Mouse (Mus musculus) stomach, embryonic 14.5 days (tissue): ENCODE measurements at regions not wholly inside any gene's neighbourhood (a gene's known extent, or its start where the extent isn't known, plus 50 kb on each side); places are given as distances from the start of the nearest gene placed in this dataset.

Experiments
- ATAC-seq: fragments of 200-750 bp; cut with Nextera tagmentation; 2 replicates; pipeline ENCODE4 v1.8.0; 2017; ENCODE audit warnings: low read depth, moderate TSS enrichment; ENCODE audit not compliant: insufficient number of reproducible peaks, insufficient read depth, low FRiP score
- H3K27ac ChIP-seq: fragments of 300-500 bp; sonication (generic); 2 replicates; pipeline ENCODE4 v1.5.1; 2014; ENCODE audit warnings: mild to moderate bottlenecking, low read length, moderate library complexity, mixed read lengths
- H3K27me3 ChIP-seq: fragments of 300-500 bp; sonication (generic); 2 replicates; pipeline ENCODE4 v1.6.1; 2014; ENCODE audit warnings: low read length, control low read depth, mixed read lengths; ENCODE audit not compliant: control insufficient read depth, insufficient read depth
- H3K36me3 ChIP-seq: fragments of 300-500 bp; sonication (generic); 2 replicates; pipeline ENCODE4 v1.6.1; 2014; ENCODE audit warnings: mild to moderate bottlenecking, control low read depth, low read length, moderate library complexity, mixed read lengths; ENCODE audit not compliant: control insufficient read depth, insufficient read depth
- H3K4me1 ChIP-seq: fragments of 300-500 bp; sonication (generic); 2 replicates; pipeline ENCODE4 v1.6.1; 2014; ENCODE audit warnings: low read length, control low read depth, mixed read lengths; ENCODE audit not compliant: control insufficient read depth, insufficient read depth
- H3K4me2 ChIP-seq: fragments of 300-500 bp; sonication (generic); replicated peaks from 2 replicates; pipeline ENCODE4 v1.6.1; 2014; ENCODE audit warnings: low read depth, low read length, control low read depth
- H3K4me3 ChIP-seq: fragments of 300-500 bp; sonication (generic); 2 replicates; pipeline ENCODE4 v1.5.1; 2014; ENCODE audit warnings: low read depth, low read length, control low read depth
- H3K9ac ChIP-seq: fragments of 300-500 bp; sonication (generic); replicated peaks from 2 replicates; pipeline ENCODE4 v1.6.1; 2014; ENCODE audit warnings: low read depth, mild to moderate bottlenecking, control low read depth, low read length, moderate library complexity, mixed read lengths
- H3K9me3 ChIP-seq: fragments of 300-500 bp; sonication (generic); 2 replicates; pipeline ENCODE4 v1.6.1; 2016; ENCODE audit warnings: low read depth, low read length, control low read depth; ENCODE audit not compliant: control insufficient read depth
- WGBS: fragments of 180-500 bp; shearing (Covaris S2); extraction: QIAGEN DNeasy Blood & Tissue Kit; methylation state at CpG from one replicate; pipeline ENCODE4 v1.1.7; 2014; 5-methylcytosine and 5-hydroxymethylcytosine counted together

- ATAC-seq = no peak
- 83% methylated on average over 16 of the region's 16 CpGs for WGBS
Measured at GRCm38 (mm10) chr2:72746476-72747215, 233.6 kb downstream of the Sp3 start.

DNA sequence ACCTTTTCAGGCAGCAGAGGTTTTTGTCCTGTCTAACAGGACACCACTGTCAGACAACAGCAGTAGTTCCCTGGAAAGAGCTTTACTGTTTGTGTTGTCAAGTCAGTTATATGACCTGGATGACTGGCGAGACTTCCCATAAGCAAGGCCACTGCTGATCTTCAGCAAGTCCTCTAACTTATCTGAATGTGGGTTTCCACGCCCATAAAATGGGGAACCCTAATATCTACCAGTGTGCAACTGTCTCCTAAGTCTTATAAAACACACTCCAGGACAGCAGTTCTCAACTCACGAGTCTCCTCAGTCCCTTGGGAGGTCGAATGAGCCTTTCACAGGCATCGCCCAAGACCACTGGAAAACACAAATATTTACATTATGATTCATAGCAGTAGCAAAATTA is 232.9 kb downstream of the Sp3 start:
- no peak overlapping the region for H3K4me3 ChIP-seq
- 77% methylated on average over 5 of the region's 5 CpGs for WGBS
- no peaks in the 10 kb centered on the region for H3K4me1 ChIP-seq
- ATAC-seq = no peak
- no peak overlapping the region for H3K4me2 ChIP-seq
- H3K9ac ChIP-seq = no peak overlapping the region
- H3K9me3 ChIP-seq = no peaks in the 10 kb centered on the region
- no peaks in the 10 kb centered on the region for H3K27me3 ChIP-seq
- H3K27ac ChIP-seq = no peak overlapping the region
- no peaks in the 10 kb centered on the region for H3K36me3 ChIP-seq

More at GRCm38 (mm10) chr2:72746476-72747215, 233.6 kb downstream of the Sp3 start:
- Histone ChIP-seq H3K36me3 (no peaks in the 10 kb centered on the region), H3K9me3 (no peaks in the 10 kb centered on the region), H3K4me2 (no peak overlapping the region), H3K4me1 (no peaks in the 10 kb centered on the region), H3K27ac (no peak overlapping the region), H3K9ac (no peak overlapping the region), H3K27me3 (no peaks in the 10 kb centered on the region), H3K4me3 (no peak overlapping the region)

DNA sequence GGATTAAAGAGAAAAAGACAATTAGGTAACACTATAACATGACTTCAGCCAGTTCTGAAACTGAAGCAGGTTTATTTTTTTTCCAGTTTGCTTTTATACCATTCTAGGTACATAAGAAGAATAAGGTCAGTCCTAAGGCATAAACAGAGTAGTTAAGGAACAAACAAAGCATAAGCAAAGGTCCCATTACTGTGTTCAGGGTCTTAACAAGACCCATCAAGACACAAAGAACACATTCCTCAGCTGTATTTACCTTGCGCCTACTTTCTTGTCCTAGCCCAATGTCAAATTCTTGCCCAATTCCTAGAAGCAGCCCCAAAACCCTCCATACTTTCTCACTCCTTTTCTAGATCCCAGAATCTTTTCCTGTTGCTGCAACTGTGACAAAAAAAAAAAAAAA is 230.8 kb downstream of the Sp3 start:
- no peaks in the 10 kb centered on the region for H3K36me3 ChIP-seq
- no peak overlapping the region for H3K4me3 ChIP-seq
- H3K9me3 ChIP-seq = no peaks in the 10 kb centered on the region
- H3K4me2 ChIP-seq = no peak overlapping the region
- H3K27me3 ChIP-seq = no peaks in the 10 kb centered on the region
- no peak overlapping the region for H3K9ac ChIP-seq
- no peak overlapping the region for H3K27ac ChIP-seq
- WGBS = 98% methylated on average over 1 of the region's 1 CpGs
- no peak for ATAC-seq
- H3K4me1 ChIP-seq = no peaks in the 10 kb centered on the region

- Histone ChIP-seq H3K4me1 (no peaks in the 10 kb centered on the region), H3K9ac (no peak overlapping the region), H3K4me3 (no peak overlapping the region), H3K27ac (no peak overlapping the region), H3K36me3 (no peaks in the 10 kb centered on the region), H3K9me3 (no peaks in the 10 kb centered on the region), H3K27me3 (no peaks in the 10 kb centered on the region), H3K4me2 (no peak overlapping the region)
- ATAC-seq = no peak
- WGBS = 59% methylated on average over 1 of the region's 1 CpGs
Measured at GRCm38 (mm10) chr2:72751441-72751840, 228.8 kb downstream of the Sp3 start.

DNA sequence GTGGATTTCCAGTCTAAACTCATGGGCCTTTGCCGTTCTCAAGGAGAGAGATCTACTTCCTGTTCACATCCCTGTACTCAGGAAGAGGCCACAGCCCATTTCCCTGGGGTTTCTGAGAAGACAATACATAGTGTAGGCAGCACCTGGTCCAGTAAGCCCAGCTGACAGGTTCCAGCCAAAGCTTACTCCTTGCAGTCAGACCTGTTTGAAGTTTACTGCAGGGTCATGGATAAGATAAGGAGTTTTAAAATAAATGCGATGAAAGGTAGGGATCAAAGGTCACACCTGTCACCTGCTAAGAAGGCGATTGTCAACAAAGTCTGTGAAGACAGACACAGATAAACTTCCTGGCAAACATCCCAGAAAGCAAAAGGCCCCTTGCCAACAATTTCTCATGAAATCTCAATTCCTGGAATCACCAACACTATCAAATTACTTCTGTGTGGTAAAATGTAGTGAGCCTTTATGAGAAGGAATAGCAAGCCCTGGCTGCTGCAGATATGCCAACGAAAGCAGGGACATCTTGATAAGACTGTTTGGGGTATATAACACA is 227.5 kb downstream of the Sp3 start:
- Histone ChIP-seq H3K36me3 (no peaks in the 10 kb centered on the region), H3K4me3 (no peak overlapping the region), H3K4me2 (no peak overlapping the region), H3K9me3 (no peaks in the 10 kb centered on the region), H3K4me1 (no peaks in the 10 kb centered on the region), H3K9ac (no peak overlapping the region), H3K27ac (no peak overlapping the region; the same call in 1 of the 2 replicates), H3K27me3 (no peaks in the 10 kb centered on the region)
- ATAC-seq = peak; percentile 92
- WGBS = 20% methylated on average over 4 of the region's 4 CpGs

- Histone ChIP-seq H3K4me3 (no peak overlapping the region), H3K9me3 (no peaks in the 10 kb centered on the region), H3K27me3 (no peaks in the 10 kb centered on the region), H3K36me3 (no peaks in the 10 kb centered on the region), H3K4me2 (no peak overlapping the region), H3K4me1 (no peaks in the 10 kb centered on the region), H3K9ac (no peak overlapping the region), H3K27ac (no peak overlapping the region)
- no peak for ATAC-seq
- 81% methylated on average over 16 of the region's 16 CpGs for WGBS
Measured at GRCm38 (mm10) chr2:72753788-72754713, 226.2 kb downstream of the Sp3 start.

- H3K27ac ChIP-seq = no peak overlapping the region
- no peaks in the 10 kb centered on the region for H3K9me3 ChIP-seq
- H3K4me1 ChIP-seq = no peaks in the 10 kb centered on the region
- H3K27me3 ChIP-seq = no peaks in the 10 kb centered on the region
- H3K36me3 ChIP-seq = no peaks in the 10 kb centered on the region
- no peak overlapping the region for H3K9ac ChIP-seq
- H3K4me2 ChIP-seq = no peak overlapping the region
- 89% methylated on average over 5 of the region's 5 CpGs for WGBS
- no peak overlapping the region for H3K4me3 ChIP-seq
- no peak for ATAC-seq
Measured at GRCm38 (mm10) chr2:72763454-72763853, 216.8 kb downstream of the Sp3 start.

- Histone ChIP-seq H3K36me3 (no peaks in the 10 kb centered on the region), H3K9me3 (no peaks in the 10 kb centered on the region), H3K4me3 (no peak overlapping the region), H3K9ac (no peak overlapping the region), H3K27me3 (no peaks in the 10 kb centered on the region), H3K27ac (no peak overlapping the region), H3K4me2 (no peak overlapping the region), H3K4me1 (no peaks in the 10 kb centered on the region)
- no peak for ATAC-seq
- WGBS = 68% methylated on average over 11 of the region's 11 CpGs
Measured at GRCm38 (mm10) chr2:72769030-72769630, 211.1 kb downstream of the Sp3 start.
